Mouse (Mus musculus) frontal cortex, adult 2 months (tissue): ENCODE data around the gene Amhr2. TPM values are rescaled to one million over a fixed set of nuclear protein-coding genes. Genes with fewer than 3 reads are reported as not detected.

ENCODE experiments used
- DNase-seq, 2 experiments: peaks; one replicate each; pipeline ENCODE4 v3.0.0; 2022; ENCODE audit warnings: low spot score in 1 of 2; ENCODE audit errors: extremely low spot score in 1 of 2
- polyA plus RNA-seq: library from polyadenylated mRNA; depleted of rRNA; stranded (reverse); fragments of >200 nt; gene quantifications from 2 replicates; pipeline ENCODE4 v1.2.3, GENCODE M21; 2012; rRNA removed

Amhr2 gene
- polyA plus RNA-seq, 1 experiment = 1.3 TPM

DNA sequence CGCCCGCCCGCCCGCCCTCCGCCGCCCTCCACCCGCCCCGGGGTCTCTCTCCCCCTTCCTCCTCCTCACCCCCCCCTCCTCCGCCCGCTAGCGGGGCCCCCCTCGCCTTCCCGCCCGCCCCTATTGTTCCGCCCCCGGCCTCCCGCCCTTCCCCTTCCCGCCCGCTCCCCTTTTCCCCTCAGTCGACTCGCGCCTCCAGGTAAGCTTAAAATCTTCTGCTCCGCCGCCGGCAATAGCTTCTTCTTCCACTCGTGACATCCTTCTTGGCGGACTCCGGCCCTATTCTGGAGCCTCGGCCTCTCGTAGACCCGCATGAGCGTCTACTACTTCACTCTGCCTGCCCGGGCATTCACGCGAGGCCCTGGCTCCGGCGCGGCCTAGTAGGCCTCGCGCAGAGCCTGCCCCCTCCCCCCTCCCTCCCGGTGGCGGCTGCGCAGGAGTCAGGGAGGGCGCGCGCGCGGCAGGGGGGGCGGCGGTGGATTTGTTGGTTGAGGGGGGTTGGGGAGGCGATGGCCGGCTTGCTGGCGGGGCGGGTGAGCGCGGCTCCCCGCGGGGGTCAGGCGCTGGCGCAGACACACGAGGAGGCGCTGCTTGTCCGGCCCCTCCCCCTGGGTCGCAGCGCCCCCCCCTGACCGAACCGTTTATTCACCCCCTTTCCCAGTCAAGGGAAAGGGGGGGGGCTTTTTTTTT, 25.6 kb downstream of the Amhr2 start:
- DNase-seq = peak in 1 of 2 experiments; percentile 66

DNA sequence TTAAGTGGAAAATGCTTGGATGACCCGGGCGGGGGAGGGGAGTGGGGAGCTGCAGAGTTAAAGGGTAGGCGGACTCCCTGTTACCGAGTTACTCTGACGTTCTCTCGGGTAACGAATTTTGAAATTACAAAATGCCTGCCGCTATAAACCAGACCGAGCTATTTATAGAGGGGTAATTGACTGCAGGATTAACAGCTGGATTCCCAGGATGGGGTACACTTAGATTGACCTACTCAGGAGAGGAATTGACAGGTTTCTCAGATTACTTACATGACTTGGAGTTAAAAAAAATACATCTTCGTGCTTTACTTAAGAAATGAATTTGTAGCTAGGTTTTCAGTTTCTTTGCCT, 26.1 kb downstream of the Amhr2 start:
- DNase-seq = no peak

DNA sequence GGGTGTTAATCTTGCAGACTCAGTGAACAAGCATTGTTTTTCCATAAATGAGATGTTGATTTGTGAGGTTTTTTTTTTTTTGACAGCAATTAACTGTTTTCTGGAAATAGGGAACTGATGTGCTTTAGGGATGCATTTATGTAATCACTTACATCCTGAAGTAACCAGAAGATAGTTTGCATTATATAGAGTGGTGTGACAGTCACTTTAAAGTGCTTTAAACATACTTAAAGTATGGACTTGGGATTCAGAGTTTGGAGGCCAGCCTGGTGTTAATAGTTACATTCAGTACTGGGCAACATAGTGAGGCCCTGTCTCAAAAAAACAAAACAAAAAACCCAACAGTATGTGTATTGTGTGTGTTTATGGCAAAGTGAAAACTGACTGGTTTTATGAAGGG, 26.6 kb downstream of the Amhr2 start:
- DNase-seq = no peak

DNA sequence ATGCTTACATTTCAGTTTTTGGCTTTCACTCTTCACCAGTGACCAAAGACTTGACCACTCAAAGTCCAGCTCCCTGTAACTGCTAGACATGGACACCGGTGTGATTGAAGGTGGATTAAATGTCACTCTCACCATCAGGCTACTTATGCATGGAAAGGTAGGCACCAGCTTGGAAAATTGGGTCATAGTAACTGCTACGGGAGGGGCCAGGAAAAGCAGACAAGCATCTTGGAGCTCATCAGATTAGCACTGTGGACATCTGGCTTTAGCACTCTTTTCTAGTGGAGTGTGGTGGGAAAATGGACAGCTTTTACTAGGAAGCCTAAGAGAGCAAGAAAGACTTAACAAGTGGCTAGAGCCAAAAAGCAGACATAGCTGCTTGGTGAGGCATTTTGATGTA, 28.1 kb downstream of the Amhr2 start:
- no peak for DNase-seq

DNA sequence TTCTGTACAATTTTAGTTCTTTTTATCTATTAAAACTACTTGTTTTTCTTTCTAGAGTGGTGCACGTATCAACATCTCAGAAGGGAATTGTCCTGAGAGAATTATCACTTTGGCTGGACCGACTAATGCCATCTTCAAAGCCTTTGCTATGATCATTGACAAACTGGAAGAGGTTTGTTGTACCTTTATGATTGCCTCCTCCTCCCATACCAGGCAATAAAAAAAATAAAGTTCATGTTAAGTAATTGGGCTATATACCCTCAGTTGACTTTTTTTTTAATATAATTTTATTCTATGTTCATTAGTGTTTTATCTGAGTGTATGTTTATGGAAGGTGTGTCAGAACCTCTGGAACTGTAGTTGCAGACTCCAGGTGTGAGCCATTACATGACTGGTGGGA, 29.4 kb downstream of the Amhr2 start:
- no peak for DNase-seq

DNA sequence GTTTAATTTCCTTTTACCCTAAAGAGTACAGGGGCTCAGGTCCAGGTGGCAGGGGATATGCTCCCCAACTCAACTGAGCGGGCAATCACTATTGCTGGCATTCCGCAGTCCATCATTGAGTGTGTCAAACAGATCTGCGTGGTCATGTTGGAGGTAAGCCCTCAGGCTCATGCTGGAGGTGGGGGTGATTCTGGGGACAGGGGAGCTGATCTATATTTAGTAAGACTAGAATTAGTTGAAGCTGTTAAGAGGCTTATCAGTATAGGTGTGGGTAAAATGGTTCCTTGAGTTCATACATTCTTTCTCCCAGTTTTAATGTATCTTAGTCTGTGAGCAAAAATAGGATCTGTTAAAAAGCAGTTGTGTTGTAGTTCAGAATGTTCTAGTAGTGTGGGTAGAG, 38.0 kb downstream of the Amhr2 start:
- DNase-seq = no peak

DNA sequence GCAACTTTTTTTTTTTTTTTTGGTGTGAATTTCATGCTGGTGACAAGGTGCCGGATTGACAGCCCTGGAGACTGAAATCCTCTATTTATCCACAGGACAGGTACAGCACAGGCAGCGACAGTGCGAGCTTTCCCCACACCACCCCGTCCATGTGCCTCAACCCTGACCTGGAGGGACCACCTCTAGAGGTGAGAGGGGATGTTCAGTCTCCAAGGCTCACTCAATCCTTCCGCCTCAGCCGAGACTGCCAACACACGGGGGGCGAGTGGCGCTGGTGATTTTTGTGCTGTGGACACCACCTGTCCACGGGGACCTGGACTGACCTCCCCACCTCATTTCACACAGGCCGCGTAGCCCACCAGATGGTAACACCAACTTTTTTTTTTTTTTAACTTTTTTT, 40.7 kb downstream of the Amhr2 start:
- DNase-seq = no peak

DNA sequence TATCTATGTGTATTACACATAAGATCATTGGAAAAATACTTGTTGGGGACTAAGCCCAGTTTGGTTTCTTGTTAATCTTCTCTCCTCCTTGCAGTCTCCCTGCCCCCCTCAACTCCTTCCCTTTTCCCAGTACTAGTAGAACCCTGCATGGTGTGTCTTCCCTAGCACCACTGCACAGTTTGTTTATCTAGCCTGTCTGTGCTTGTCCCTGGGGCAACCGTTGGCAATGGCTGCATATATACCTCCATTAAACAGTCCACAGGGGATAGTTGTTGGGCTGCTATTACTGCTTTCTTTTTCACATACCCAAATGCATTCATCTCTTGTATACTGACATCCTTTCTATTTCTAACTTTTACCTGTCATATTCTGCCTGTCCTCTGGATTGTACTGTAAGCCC, 42.5 kb downstream of the Amhr2 start:
- DNase-seq = no peak

DNA sequence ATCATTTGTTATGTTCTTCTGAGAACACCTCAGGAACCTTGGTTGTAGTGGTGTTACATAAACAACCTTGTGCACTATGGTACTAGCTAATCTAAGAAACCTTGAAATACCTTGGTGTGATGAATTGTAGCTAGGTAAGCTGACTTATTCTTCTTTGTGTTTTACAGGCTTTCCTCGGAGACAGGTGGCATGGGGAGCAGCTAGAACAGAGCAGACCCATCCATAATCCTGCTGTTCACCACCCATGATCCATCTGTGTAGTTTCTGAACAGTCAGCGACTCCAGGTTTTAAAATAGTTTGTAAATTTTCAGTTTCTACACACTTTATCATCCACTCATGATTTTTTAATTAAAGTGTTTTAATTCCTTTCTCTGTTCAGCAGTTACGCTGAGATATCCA, 53.2 kb downstream of the Amhr2 start:
- no peak for DNase-seq

DNA sequence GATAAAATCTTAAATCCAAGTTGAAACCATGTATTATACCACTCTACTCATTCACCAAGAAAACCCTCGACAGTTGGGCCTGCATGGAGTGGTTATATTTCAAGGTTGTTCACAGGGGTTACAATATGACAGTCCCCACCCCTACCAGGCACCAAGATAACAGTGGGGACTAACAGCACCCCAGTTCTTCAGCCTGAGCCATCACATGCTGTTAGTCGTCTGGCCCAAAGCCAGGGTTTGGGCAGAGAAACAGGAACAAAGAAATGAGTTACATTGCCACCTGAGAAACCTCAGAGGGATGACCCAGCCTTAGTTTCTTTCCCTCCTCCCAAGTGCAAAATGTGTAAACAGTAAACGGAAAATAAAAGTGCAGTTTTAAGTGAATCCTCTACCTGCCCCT, 54.2 kb downstream of the Amhr2 start:
- no peak for DNase-seq

DNA sequence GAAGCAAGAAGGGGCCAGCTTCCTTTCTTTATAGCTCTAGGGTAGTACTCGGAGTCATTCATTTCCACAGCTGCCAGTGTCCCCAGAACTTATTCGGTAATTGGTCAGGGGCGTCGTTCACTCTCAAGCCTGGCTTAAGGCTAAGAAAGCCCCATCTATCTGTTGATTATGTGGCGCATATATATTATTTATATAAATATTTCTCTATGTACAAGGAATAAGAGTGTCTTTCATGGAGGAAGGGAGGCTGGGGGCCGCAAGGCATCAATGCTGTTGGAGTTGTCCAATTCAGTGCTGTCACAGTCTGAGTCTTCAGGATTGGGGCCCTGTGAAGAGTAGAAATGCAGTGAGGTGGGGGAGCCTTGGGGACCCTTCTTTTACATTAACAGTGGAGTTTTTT, 54.7 kb downstream of the Amhr2 start:
- DNase-seq = no peak

DNA sequence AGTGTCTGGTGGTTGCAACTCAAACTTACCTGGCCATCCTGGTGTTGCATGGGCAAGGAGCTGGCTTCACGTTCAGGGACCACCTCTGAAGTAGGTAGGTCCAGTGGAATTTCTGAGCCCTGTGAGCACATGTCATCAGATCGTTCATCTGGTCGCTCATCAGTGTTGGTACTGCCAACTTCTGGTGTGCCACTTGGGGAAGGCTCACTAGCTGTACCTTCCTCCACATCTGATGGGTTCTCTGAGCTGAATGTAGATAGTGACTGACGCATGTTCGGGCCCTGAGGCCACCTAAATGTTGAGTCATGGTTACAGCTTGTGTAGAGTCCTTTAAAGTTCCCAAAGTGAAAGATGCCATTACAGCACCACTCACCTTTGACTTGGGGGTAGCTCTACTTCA, 55.3 kb downstream of the Amhr2 start:
- no peak for DNase-seq

DNA sequence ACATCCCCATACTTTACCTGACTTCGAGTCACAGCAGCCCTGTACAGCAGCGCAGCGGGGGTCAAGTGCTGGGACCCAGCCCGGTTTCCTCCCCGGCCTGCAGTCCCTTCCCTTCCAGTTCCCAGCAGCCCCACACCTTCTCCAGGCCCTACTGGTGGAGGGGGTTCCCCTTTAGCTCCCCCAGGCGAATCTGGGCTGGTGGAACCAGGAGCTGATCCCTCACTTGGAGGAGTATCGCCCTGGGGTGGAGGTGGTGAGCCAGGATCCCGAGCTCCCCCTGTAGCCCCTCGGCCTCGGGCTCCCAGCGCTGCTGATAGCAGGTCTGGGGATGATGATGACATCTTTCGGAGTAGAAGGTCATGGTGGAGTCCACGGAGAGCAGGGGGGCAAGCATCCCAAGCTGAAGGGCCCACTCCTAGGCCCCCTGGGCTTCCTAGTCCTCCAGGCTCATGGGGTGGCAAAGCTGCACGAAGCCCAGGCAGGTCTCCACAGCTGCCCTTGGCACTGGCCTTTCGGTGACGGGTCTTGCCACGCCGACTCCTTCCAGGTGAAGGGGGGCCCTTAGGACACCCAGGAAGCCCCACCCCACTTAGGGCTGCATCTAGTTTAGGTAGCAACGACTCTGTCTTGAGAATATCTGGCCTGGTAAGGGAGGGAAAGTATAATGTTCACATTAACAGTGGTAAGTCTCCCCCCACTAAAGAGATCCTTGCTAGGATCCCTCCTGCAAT, 56.1 kb downstream of the Amhr2 start:
- no peak for DNase-seq

DNA sequence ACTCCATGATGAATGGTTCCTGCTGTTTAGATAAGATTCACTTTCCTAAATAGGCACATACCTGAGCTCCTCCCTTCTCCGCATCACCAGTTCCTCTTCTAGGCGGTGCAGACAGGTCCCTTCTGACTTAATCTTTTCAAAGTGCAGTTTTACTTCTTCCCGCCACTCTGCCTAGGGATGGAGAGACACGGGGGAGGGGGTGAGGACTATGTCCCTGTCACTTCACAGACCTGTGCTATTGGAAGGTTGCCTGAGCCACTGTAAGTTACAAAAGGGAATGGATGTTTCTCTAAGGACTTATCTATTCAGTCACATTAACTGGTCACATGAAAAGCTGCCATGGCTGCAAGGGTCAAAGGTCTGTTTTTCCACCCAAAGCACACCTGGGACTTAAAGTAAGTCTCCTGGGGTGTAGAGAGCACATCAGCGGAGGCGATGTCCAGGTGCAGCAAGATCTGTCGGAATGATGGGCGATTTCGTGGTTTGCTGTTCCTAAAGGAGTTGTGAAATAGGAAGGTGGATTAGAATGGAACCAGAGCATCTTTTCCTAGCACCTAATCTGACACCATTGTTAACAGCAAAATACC, 57.2 kb downstream of the Amhr2 start:
- no peak for DNase-seq

DNA sequence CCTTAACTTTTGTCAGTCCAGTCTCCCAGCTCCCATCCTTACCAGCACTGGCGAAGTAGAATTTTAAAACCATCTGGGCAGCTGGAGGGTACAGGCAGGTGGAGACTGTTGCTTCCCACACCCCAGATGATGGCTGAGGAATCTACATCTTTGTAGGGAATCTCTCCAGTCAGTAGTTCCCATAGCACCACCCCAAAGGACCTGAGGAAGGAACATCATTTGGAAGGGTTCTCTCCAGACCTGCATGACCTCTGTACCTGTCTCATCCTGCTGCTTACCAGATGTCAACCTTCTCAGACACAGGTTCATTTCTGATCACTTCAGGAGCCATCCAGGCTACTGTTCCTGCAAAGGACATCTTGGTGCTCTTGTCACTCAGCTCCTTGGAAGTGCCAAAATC, 58.3 kb downstream of the Amhr2 start, which contains the start of gene Gm10337:
Gm10337 (plus strand) TSS at position 276 of the 400 bp plus-strand sequence.
- no peak for DNase-seq

Other genes with a start within 250 kb of the Amhr2 start
- 52.4 and 62.1 TPM in 2 replicates for gene Zfp740, start 242.1 kb upstream of the Amhr2 start, polyA plus RNA-seq
- gene Csad, start 240.6 kb upstream of the Amhr2 start, polyA plus RNA-seq = 32.9 and 42.0 TPM in 2 replicates
- 0.74 and 0.84 TPM in 2 replicates for gene Itgb7, start 213.4 kb upstream of the Amhr2 start, polyA plus RNA-seq
- 10.5 and 11.2 TPM in 2 replicates for gene Rarg, start 187.8 kb upstream of the Amhr2 start, polyA plus RNA-seq
- gene Gm9918, start 174.8 kb upstream of the Amhr2 start, polyA plus RNA-seq = 0.08 and 0.15 TPM in 2 replicates
- 46.2 and 48.9 TPM in 2 replicates for gene Mfsd5, start 165.9 kb upstream of the Amhr2 start, polyA plus RNA-seq
- 1.6 TPM in 2 replicates for gene Espl1, start 149.1 kb upstream of the Amhr2 start, polyA plus RNA-seq
- gene Pfdn5, start 119.3 kb upstream of the Amhr2 start, polyA plus RNA-seq = 485 and 514 TPM in 2 replicates
- gene Myg1, start 113.7 kb upstream of the Amhr2 start, polyA plus RNA-seq = 87.9 and 91.1 TPM in 2 replicates
- gene Aaas, start 94.6 kb upstream of the Amhr2 start, polyA plus RNA-seq = 18.1 and 18.6 TPM in 2 replicates
- 18.4 and 22.0 TPM in 2 replicates for gene Sp7, start 78.2 kb upstream of the Amhr2 start, polyA plus RNA-seq
- gene Sp1, start 39.2 kb upstream of the Amhr2 start, polyA plus RNA-seq = 10.3 and 11.4 TPM in 2 replicates
- 78.3 and 83.6 TPM in 2 replicates for gene Prr13, start 13.7 kb downstream of the Amhr2 start, polyA plus RNA-seq
- gene Pcbp2, start 25.2 kb downstream of the Amhr2 start, polyA plus RNA-seq = 538 and 576 TPM in 2 replicates
- not detected in 2 replicates for gene Gm10337, start 58.4 kb downstream of the Amhr2 start, polyA plus RNA-seq
- 83.9 and 90.8 TPM in 2 replicates for gene Map3k12, start 71.7 kb downstream of the Amhr2 start, polyA plus RNA-seq
- gene Tarbp2, start 72.8 kb downstream of the Amhr2 start, polyA plus RNA-seq = 72.8 and 80.1 TPM in 2 replicates
- 5.2 and 6.7 TPM in 2 replicates for gene Npff, start 79.6 kb downstream of the Amhr2 start, polyA plus RNA-seq
- 0.08 TPM in 1 of 2 replicates, not detected in the other for gene Gm28047, start 179.7 kb downstream of the Amhr2 start, polyA plus RNA-seq
- gene Atf7, start 180.1 kb downstream of the Amhr2 start, polyA plus RNA-seq = 44.1 and 45.1 TPM in 2 replicates
- 322 and 324 TPM in 2 replicates for gene Atp5g2, start 227.0 kb downstream of the Amhr2 start, polyA plus RNA-seq